Mouse (Mus musculus): ENCODE data around the gene Map3k6. TPM values are rescaled to one million over a fixed set of nuclear protein-coding genes. Genes with fewer than 3 reads are reported as not detected.
A peak's percentile ranks its signal among the peaks of the same experiment; 100 is the strongest.

Gene Map3k6
- polyA plus RNA-seq, 1 experiment = 11.6 TPM

- TF ChIP-seq FLI1 (IDR thresholded peaks at IDR 0.05; ENCODE audit: low read length) = no peak
- no peak for TF ChIP-seq GATA1 (IDR thresholded peaks at IDR 0.05; ENCODE audit: borderline replicate concordance, low read length)
- no peaks in the 10 kb centered on the region for H3K9me3 ChIP-seq
- H3K4me3 ChIP-seq (replicated peaks) = peak overlapping the region; percentile 91
- no peaks in the 10 kb centered on the region for H3K36me3 ChIP-seq (replicated peaks; ENCODE audit: low read length)
- peaks cover 84% of the 10 kb centered on the region for H3K27me3 ChIP-seq (replicated peaks)
- peaks cover 49% of the 10 kb centered on the region for H3K4me1 ChIP-seq
Observed at GRCm38 (mm10) chr4:133212562-133213267, 27.9 kb upstream of the Map3k6 start.

DNA sequence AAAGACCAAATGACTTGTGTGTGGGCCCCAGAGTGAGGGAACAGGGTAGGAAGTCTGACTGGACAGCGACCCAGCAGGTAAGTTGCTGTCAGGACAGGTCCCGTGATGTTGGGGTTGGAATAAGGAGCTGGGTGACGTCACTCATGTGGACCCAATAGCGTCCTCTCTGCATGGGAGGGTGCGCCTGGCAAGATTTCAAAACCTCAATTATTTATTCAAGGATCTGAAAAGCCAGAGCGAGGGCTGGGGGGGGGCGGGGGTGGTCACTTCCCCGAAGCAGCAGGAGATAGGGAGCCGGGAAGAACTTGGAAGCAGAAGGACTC is 27.4 kb upstream of the Map3k6 start:
- no peak for TF ChIP-seq FLI1 (IDR thresholded peaks at IDR 0.05; ENCODE audit: low read length)
- no peak for TF ChIP-seq GATA1 (IDR thresholded peaks at IDR 0.05; ENCODE audit: borderline replicate concordance, low read length)
- Histone ChIP-seq H3K36me3 (replicated peaks; ENCODE audit: low read length) (no peaks in the 10 kb centered on the region), H3K4me3 (replicated peaks) (peak overlapping the region; percentile 91), H3K9me3 (no peaks in the 10 kb centered on the region), H3K4me1 (peaks cover 52% of the 10 kb centered on the region), H3K27me3 (replicated peaks) (peaks cover 84% of the 10 kb centered on the region)

- H3K9me3 ChIP-seq = no peaks in the 10 kb centered on the region
- no peaks in the 10 kb centered on the region for H3K36me3 ChIP-seq (replicated peaks; ENCODE audit: low read length)
- peaks cover 83% of the 10 kb centered on the region for H3K27me3 ChIP-seq (replicated peaks)
- H3K4me3 ChIP-seq (replicated peaks) = no peak overlapping the region
- TF ChIP-seq GATA1 (IDR thresholded peaks at IDR 0.05; ENCODE audit: borderline replicate concordance, low read length) (no peak), FLI1 (IDR thresholded peaks at IDR 0.05; ENCODE audit: low read length) (no peak)
- peaks cover 52% of the 10 kb centered on the region for H3K4me1 ChIP-seq
Observed at GRCm38 (mm10) chr4:133213661-133214060, 27.0 kb upstream of the Map3k6 start.

DNA sequence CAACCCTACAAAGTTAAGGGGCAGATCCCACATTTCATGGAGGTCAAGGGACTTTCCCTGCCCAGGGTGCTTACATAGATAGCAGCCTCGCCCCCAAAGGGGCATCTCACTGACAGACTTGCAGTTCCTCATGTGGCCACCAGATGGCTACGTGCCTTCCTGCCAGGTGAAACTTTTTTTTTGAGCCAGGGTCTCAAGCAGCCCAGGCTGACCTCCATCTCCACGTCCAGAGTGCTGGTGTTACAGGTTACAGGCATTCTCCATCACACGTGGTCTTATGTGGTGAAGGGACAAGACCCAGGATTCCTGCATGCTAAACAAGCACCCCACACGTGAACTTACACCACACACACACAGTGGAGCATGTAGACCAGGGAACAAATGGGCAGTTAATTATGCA is 23.0 kb upstream of the Map3k6 start:
- no peak for TF ChIP-seq GATA1 (IDR thresholded peaks at IDR 0.05; ENCODE audit: borderline replicate concordance, low read length)
- TF ChIP-seq FLI1 (IDR thresholded peaks at IDR 0.05; ENCODE audit: low read length) = no peak
- Histone ChIP-seq H3K4me1 (peaks cover 30% of the 10 kb centered on the region), H3K9me3 (no peaks in the 10 kb centered on the region), H3K27me3 (replicated peaks) (peaks cover 85% of the 10 kb centered on the region), H3K36me3 (replicated peaks; ENCODE audit: low read length) (no peaks in the 10 kb centered on the region), H3K4me3 (replicated peaks) (no peak overlapping the region)

DNA sequence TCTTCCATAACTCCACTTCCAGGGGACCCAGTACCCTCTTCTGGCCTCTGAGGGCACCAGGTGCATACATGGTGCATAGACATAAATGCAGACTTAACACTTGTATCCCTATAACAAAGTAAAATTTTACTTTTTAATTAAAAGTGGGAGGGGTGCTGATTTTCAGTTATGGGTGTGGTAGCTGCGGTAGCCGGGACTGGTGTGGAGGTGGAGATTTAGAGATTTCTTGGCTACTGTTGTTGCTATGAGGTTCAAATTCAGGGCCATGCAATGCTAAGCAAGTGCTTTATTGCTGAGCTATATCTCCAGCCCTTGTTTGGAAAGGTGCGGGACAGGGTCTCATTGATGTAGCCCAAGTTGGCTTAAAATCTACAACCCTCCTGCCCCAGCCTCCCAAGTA is 21.9 kb upstream of the Map3k6 start:
- H3K4me1 ChIP-seq = peaks cover 24% of the 10 kb centered on the region
- H3K4me3 ChIP-seq (replicated peaks) = no peak overlapping the region
- no peaks in the 10 kb centered on the region for H3K36me3 ChIP-seq (replicated peaks; ENCODE audit: low read length)
- H3K27me3 ChIP-seq (replicated peaks) = peaks cover 85% of the 10 kb centered on the region
- TF ChIP-seq GATA1 (IDR thresholded peaks at IDR 0.05; ENCODE audit: borderline replicate concordance, low read length) = no peak
- no peak for TF ChIP-seq FLI1 (IDR thresholded peaks at IDR 0.05; ENCODE audit: low read length)
- no peaks in the 10 kb centered on the region for H3K9me3 ChIP-seq

- H3K27me3 ChIP-seq (replicated peaks) = peaks cover 83% of the 10 kb centered on the region
- H3K4me3 ChIP-seq (replicated peaks) = no peak overlapping the region
- H3K4me1 ChIP-seq = peaks cover 21% of the 10 kb centered on the region
- H3K36me3 ChIP-seq (replicated peaks; ENCODE audit: low read length) = no peaks in the 10 kb centered on the region
- no peaks in the 10 kb centered on the region for H3K9me3 ChIP-seq
- TF ChIP-seq GATA1 (IDR thresholded peaks at IDR 0.05; ENCODE audit: borderline replicate concordance, low read length) = no peak
- TF ChIP-seq FLI1 (IDR thresholded peaks at IDR 0.05; ENCODE audit: low read length) = no peak
Observed at GRCm38 (mm10) chr4:133220656-133221055, 20.0 kb upstream of the Map3k6 start.

- H3K4me1 ChIP-seq = peaks cover 26% of the 10 kb centered on the region
- no peak overlapping the region for H3K4me3 ChIP-seq (replicated peaks)
- peaks cover 86% of the 10 kb centered on the region for H3K27me3 ChIP-seq (replicated peaks)
- TF ChIP-seq GATA1 (IDR thresholded peaks at IDR 0.05; ENCODE audit: borderline replicate concordance, low read length) (no peak), FLI1 (IDR thresholded peaks at IDR 0.05; ENCODE audit: low read length) (no peak)
- H3K36me3 ChIP-seq (replicated peaks; ENCODE audit: low read length) = no peaks in the 10 kb centered on the region
- H3K9me3 ChIP-seq = no peaks in the 10 kb centered on the region
Observed at GRCm38 (mm10) chr4:133221701-133222100, 18.9 kb upstream of the Map3k6 start.

GRCm38 (mm10) chr4:133223875-133224274 is 16.7 kb upstream of the Map3k6 start:
- Histone ChIP-seq H3K27me3 (replicated peaks) (peaks cover 75% of the 10 kb centered on the region), H3K4me3 (replicated peaks) (no peak overlapping the region), H3K4me1 (peaks cover 21% of the 10 kb centered on the region), H3K9me3 (no peaks in the 10 kb centered on the region), H3K36me3 (replicated peaks; ENCODE audit: low read length) (no peaks in the 10 kb centered on the region)
- no peak for TF ChIP-seq FLI1 (IDR thresholded peaks at IDR 0.05; ENCODE audit: low read length)
- TF ChIP-seq GATA1 (IDR thresholded peaks at IDR 0.05; ENCODE audit: borderline replicate concordance, low read length) = no peak

GRCm38 (mm10) chr4:133226073-133226472 is 14.5 kb upstream of the Map3k6 start:
- peaks cover 15% of the 10 kb centered on the region for H3K4me1 ChIP-seq
- peaks cover 5% of the 10 kb centered on the region; the same call in 1 of the 2 replicates for H3K9me3 ChIP-seq
- TF ChIP-seq GATA1 (IDR thresholded peaks at IDR 0.05; ENCODE audit: borderline replicate concordance, low read length) (no peak), FLI1 (IDR thresholded peaks at IDR 0.05; ENCODE audit: low read length) (no peak)
- no peak overlapping the region for H3K4me3 ChIP-seq (replicated peaks)
- H3K27me3 ChIP-seq (replicated peaks) = peaks cover 74% of the 10 kb centered on the region
- no peaks in the 10 kb centered on the region for H3K36me3 ChIP-seq (replicated peaks; ENCODE audit: low read length)

GRCm38 (mm10) chr4:133227636-133228035 is 13.0 kb upstream of the Map3k6 start:
- Histone ChIP-seq H3K4me1 (peaks cover 14% of the 10 kb centered on the region), H3K27me3 (replicated peaks) (peaks cover 73% of the 10 kb centered on the region), H3K4me3 (replicated peaks) (peak overlapping the region; percentile 18), H3K36me3 (replicated peaks; ENCODE audit: low read length) (no peaks in the 10 kb centered on the region), H3K9me3 (peaks cover 12% of the 10 kb centered on the region; the same call in 1 of the 2 replicates)
- TF ChIP-seq FLI1 (IDR thresholded peaks at IDR 0.05; ENCODE audit: low read length) (no peak), GATA1 (IDR thresholded peaks at IDR 0.05; ENCODE audit: borderline replicate concordance, low read length) (no peak)
